Mouse (Mus musculus) C2C12 (cell line): ENCODE measurements around the gene Pex5. TPM values are rescaled to one million over a fixed set of nuclear protein-coding genes. Genes with fewer than 3 reads are reported as not detected.

Source experiments
- H3K27me3 ChIP-seq: one replicate; pipeline ENCODE4 v1.6.1; 2011; ENCODE audit not compliant: control insufficient read depth, insufficient read depth, insufficient read length
- H3K36me3 ChIP-seq: one replicate; pipeline ENCODE4 v1.6.1; 2011; ENCODE audit not compliant: control insufficient read depth, insufficient read depth
- H3K4me3 ChIP-seq: one replicate; pipeline ENCODE4 v1.5.1; 2011; ENCODE audit warnings: mild to moderate bottlenecking, control low read depth; ENCODE audit not compliant: poor library complexity, insufficient read depth, severe bottlenecking
- H3K79me2 ChIP-seq: one replicate; pipeline ENCODE4 v1.6.1; 2011; ENCODE audit not compliant: control insufficient read depth, insufficient read depth
- H3K79me3 ChIP-seq: one replicate; pipeline ENCODE4 v1.6.1; 2011; ENCODE audit warnings: low read depth, control low read depth
- H3ac ChIP-seq: one replicate; pipeline ENCODE3; 2011; ENCODE audit warnings: low read depth; ENCODE audit not compliant: control insufficient read depth, insufficient read length
- CEBPB ChIP-seq: IDR thresholded peaks from one replicate; pipeline ENCODE4 v1.6.1; 2011; ENCODE audit warnings: low read depth, mild to moderate bottlenecking, control low read depth, moderate library complexity
- CTCF ChIP-seq: IDR thresholded peaks from one replicate; pipeline ENCODE4 v1.5.1; 2011; ENCODE audit not compliant: control insufficient read depth, insufficient read depth, insufficient read length
- FOSL1 ChIP-seq: IDR thresholded peaks from one replicate; pipeline ENCODE4 v1.8.0; 2011; ENCODE audit warnings: mild to moderate bottlenecking, low read length; ENCODE audit not compliant: poor library complexity, insufficient read depth, severe bottlenecking
- MAX ChIP-seq: IDR thresholded peaks from one replicate; pipeline ENCODE4 v1.6.1; 2011; ENCODE audit warnings: mild to moderate bottlenecking, control low read depth
- MYOD1 ChIP-seq: IDR thresholded peaks from one replicate; pipeline ENCODE4 v1.6.1; 2011; ENCODE audit warnings: low read depth; ENCODE audit not compliant: control insufficient read depth, insufficient read length
- MYOG ChIP-seq: IDR thresholded peaks from one replicate; pipeline ENCODE4 v1.6.1; 2011; ENCODE audit not compliant: control insufficient read depth, insufficient read length; ENCODE audit errors: extremely low read depth
- USF1 ChIP-seq: IDR thresholded peaks from one replicate; pipeline ENCODE4 v1.6.1; 2011; ENCODE audit warnings: low read depth, mild to moderate bottlenecking, control low read depth, moderate library complexity
- polyA plus RNA-seq: library from polyadenylated mRNA; unstranded; fragments of >200 nt; fragmentation: generic; extraction: Trizol; gene quantifications from one replicate; pipeline ENCODE4 v1.2.1, GENCODE M21; 2012; ENCODE audit warnings: missing spikeins

Gene Pex5
- polyA plus RNA-seq, 1 experiment = 32.9 TPM

- H3K36me3 ChIP-seq = peaks cover 32% of the 10 kb centered on the region
- no peaks in the 10 kb centered on the region for H3K27me3 ChIP-seq
- peaks cover 51% of the 10 kb centered on the region for H3K79me2 ChIP-seq
- H3K79me3 ChIP-seq = peaks cover 18% of the 10 kb centered on the region
- TF ChIP-seq MAX (no peak), MYOG (no peak), MYOD1 (no peak), FOSL1 (no peak), USF1 (no peak), CEBPB (no peak), CTCF (no peak)
- peak overlapping the region; percentile 78 for H3K4me3 ChIP-seq
- H3ac ChIP-seq = peak overlapping the region; percentile 84
These were observed 529 bp downstream of the Pex5 start for GRCm38 (mm10) chr6:124414150-124414926.

DNA sequence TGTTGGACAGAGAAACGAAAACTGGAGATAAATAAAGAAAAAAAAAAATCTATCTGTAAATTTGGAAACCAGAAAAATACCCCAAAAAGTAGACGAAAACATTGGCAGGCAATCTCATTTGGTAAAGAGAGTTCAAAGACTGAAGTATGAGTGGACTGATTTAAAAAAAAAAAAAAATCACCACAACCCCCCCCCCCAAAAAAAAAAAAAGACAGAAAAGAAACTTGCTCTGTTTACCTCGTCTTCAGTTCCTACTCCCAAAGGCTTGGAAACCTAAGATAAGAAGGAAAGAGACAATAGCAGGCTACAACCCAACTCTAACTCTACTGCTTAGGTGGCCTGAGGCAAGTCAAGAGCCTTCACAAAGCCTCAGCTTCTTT is 1.1 kb downstream of the Pex5 start:
- Histone ChIP-seq H3K4me3 (peak overlapping the region; percentile 78), H3K79me2 (peaks cover 55% of the 10 kb centered on the region), H3K79me3 (peaks cover 18% of the 10 kb centered on the region), H3K36me3 (peaks cover 38% of the 10 kb centered on the region), H3K27me3 (no peaks in the 10 kb centered on the region), H3ac (peak overlapping the region; percentile 84)
- TF ChIP-seq MYOG (no peak), FOSL1 (no peak), CEBPB (no peak), CTCF (no peak), MYOD1 (no peak), USF1 (no peak), MAX (no peak)

DNA sequence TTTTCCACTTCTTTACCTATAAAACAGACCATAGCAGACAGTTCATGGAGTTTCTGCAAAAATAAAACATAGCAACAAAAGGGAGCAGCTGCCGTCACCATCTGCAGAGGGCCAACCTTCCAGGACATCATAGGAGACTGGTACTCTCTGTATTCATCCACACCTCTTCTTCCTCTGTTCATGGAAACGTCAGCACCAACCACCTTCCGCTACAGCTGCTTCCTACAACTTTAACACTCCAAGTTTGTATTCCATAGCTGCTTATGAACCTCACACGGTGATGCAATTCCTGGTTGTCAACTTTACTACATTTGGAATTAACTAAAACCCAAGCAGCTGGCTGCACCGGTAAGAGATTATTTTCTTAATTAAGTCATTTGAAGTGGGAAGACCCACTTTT is 6.5 kb downstream of the Pex5 start:
- Histone ChIP-seq H3ac (no peak overlapping the region), H3K27me3 (no peaks in the 10 kb centered on the region), H3K36me3 (peaks cover 78% of the 10 kb centered on the region), H3K79me3 (peaks cover 14% of the 10 kb centered on the region), H3K79me2 (peaks cover 69% of the 10 kb centered on the region), H3K4me3 (no peak overlapping the region)
- no peak for TF ChIP-seq FOSL1
- TF ChIP-seq MYOD1 = no peak
- TF ChIP-seq USF1 = no peak
- TF ChIP-seq MYOG = no peak

DNA sequence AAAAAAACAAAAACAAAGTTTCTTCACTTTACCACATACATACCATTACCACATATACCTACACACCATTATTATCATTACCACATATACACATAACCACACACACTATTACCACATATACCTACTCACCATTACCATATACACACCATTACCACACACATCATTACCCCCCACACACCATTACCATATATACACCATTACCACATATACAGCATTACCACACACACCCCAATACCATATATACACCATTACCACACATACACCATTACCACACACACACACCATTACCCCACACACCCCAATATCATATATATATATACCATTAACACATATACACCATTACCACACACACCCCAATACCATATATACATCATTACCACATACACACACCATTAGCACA is 7.7 kb downstream of the Pex5 start:
- Histone ChIP-seq H3K36me3 (peaks cover 79% of the 10 kb centered on the region), H3ac (no peak overlapping the region), H3K27me3 (no peaks in the 10 kb centered on the region), H3K79me3 (peaks cover 12% of the 10 kb centered on the region), H3K4me3 (no peak overlapping the region), H3K79me2 (peaks cover 57% of the 10 kb centered on the region)
- TF ChIP-seq FOSL1 = no peak
- TF ChIP-seq CEBPB = no peak
- no peak for TF ChIP-seq MYOG
- TF ChIP-seq MYOD1 = no peak
- no peak for TF ChIP-seq USF1
- no peak for TF ChIP-seq CTCF
- no peak for TF ChIP-seq MAX

DNA sequence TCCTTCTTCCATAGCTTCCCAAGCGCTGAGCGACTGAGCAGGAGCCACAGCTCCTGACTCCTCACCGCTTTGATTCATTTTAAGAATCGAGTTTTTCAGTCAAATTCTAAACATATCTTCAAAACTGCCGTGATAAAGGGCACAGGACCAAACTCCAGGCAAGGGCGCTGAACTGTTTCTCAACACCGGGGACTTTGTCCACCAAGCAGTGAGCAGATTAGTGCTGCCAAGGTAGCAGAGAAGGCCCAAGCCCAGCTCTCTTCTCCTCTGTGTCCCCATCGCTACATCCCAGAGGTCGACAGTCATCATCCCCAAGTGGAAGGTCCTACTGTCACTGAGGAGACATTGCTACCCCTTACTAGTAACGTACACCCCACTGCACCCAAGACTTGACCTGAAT is 8.5 kb downstream of the Pex5 start:
- peaks cover 79% of the 10 kb centered on the region for H3K36me3 ChIP-seq
- no peak overlapping the region for H3K4me3 ChIP-seq

More for the DNA sequence above, 8.5 kb downstream of the Pex5 start:
- H3ac ChIP-seq = no peak overlapping the region
- H3K79me3 ChIP-seq = peaks cover 9% of the 10 kb centered on the region
- H3K79me2 ChIP-seq = peaks cover 48% of the 10 kb centered on the region
- H3K27me3 ChIP-seq = no peaks in the 10 kb centered on the region
- TF ChIP-seq MAX (no peak), USF1 (no peak), CEBPB (no peak), MYOD1 (no peak), MYOG (no peak), FOSL1 (no peak), CTCF (no peak)
